10 mouse cellular contexts compared by ENCODE assay signal in genomic region chr14:42190691-42191090, GRCm38 (mm10). TPM values are rescaled to one million over a fixed set of nuclear protein-coding genes. Genes with fewer than 3 reads are reported as not detected.
A peak's percentile ranks its signal among the peaks of the same experiment; 100 is the strongest.
DNase-seq lines count a peak whose midpoint lies in the region; ATAC-seq and TF ChIP-seq lines count a peak whose summit lies in the region.
"Not testable (repeated sequence)": the region's sequence is repeated elsewhere in the genome, so short reads cannot be mapped to it uniquely, and the experiment has no call there.
"Had no signal": no experiment of that assay in that cellular context is flagged by ENCODE, and none has a peak within 500 bp of the region (broad histone marks: within the 10 kb centered on the region; RNA-seq: fewer than 3 reads in every experiment).

Gene Gm3573 (minus strand): TSS chr14:42190791.

- WGBS in midbrain, embryonic 11.5 days = no CpG with 5 or more reads among the region's 1 CpGs

- H3K27me3 ChIP-seq in midbrain, embryonic 11.5 days (ENCODE audit: control insufficient read depth, insufficient read depth, low read length); testis, adult 2 months (ENCODE audit: control insufficient read depth, insufficient read depth, low read length): not testable (repeated sequence)

- H3K9ac ChIP-seq in midbrain, embryonic 11.5 days (ENCODE audit: low read length) = not testable (repeated sequence)

- not testable (repeated sequence) for H3K4me2 ChIP-seq in midbrain, embryonic 11.5 days

- ATAC-seq in midbrain, embryonic 11.5 days (ENCODE audit: low FRiP score) = not testable (repeated sequence)

- not testable (repeated sequence) for TF ChIP-seq CTCF in testis, adult 2 months (IDR thresholded peaks at IDR 0.05; ENCODE audit: control insufficient read depth, insufficient read depth, insufficient replicate concordance, low read depth, low read length)

- not testable (repeated sequence) for H3K4me1 ChIP-seq in midbrain, embryonic 11.5 days (ENCODE audit: control insufficient read depth, insufficient read depth, low read length); testis, adult 2 months (ENCODE audit: control insufficient read depth, insufficient read depth, low read length)

- peak; percentile 4 for DNase-seq in midbrain, embryonic 11.5 days (ENCODE audit: low spot score, missing footprints)

- H3K36me3 ChIP-seq in midbrain, embryonic 11.5 days (ENCODE audit: control insufficient read depth, insufficient read depth, low read length); testis, adult 2 months (ENCODE audit: control insufficient read depth, insufficient read depth, low read length): not testable (repeated sequence)

- not testable (repeated sequence) for H3K27ac ChIP-seq in midbrain, embryonic 11.5 days (ENCODE audit: low read depth, low read length); testis, adult 2 months (ENCODE audit: control insufficient read depth, insufficient read depth, low read depth, low read length)

- not testable (repeated sequence) for H3K9me3 ChIP-seq in midbrain, embryonic 11.5 days (ENCODE audit: control insufficient read depth, low read length)

- TF ChIP-seq POLR2A in testis, adult 2 months (IDR thresholded peaks at IDR 0.05; ENCODE audit: control insufficient read depth, low read depth, low read length) = not testable (repeated sequence)

- H3K4me3 ChIP-seq in midbrain, embryonic 11.5 days (ENCODE audit: low read depth, low read length) = not testable (repeated sequence)
- H3K4me3 ChIP-seq in testis, adult 2 months (ENCODE audit: control insufficient read depth, low read depth, low read length) = peak within 1 kb of the TSS; percentile 16

RNA-seq across cellular contexts. Expression of gene Gm3573, which starts in this region (rescaled TPM):
- not detected in 2 replicates for polyA plus RNA-seq in midbrain, embryonic 11.5 days (2014; fragmentation: Nextera tagmentation; extraction: Ambion mirVana)
- 3.4 and 3.6 TPM in 2 replicates for polyA plus RNA-seq in testis, adult 2 months (2012; rRNA removed)
- polyA plus RNA-seq: activated CD4-positive, CD25-positive, alpha-beta regulatory T cell, adult 4 months; adrenal gland, adult 2 months; brain, embryonic 14.5 days; C2C12; CD4-positive, CD25-positive, alpha-beta regulatory T cell, adult 4 months; cerebellum, adult 2 months; G1E; Patski had no signal

Comparison
In these comparisons a context has a peak if more than half of its experiments do, and no peak if none do; other contexts are left out.
1. Peak in DNase-seq in midbrain, embryonic 11.5 days; RNA of the gene not detected or under 1 TPM.